Mouse (Mus musculus) brain, adult 2 months (tissue): ENCODE measurements around the gene Grem1.

Experiments used
- DNase-seq: peaks from one replicate; pipeline ENCODE4 v3.0.0; 2011; ENCODE audit warnings: low read depth, low spot score

The Grem1 gene

GRCm38 (mm10) chr2:113757525-113758310 is 728 bp downstream of the Grem1 start:
- DNase-seq, result peak; percentile 59

GRCm38 (mm10) chr2:113756924-113757524 is 1.4 kb downstream of the Grem1 start:
- DNase-seq, result no peak

DNA sequence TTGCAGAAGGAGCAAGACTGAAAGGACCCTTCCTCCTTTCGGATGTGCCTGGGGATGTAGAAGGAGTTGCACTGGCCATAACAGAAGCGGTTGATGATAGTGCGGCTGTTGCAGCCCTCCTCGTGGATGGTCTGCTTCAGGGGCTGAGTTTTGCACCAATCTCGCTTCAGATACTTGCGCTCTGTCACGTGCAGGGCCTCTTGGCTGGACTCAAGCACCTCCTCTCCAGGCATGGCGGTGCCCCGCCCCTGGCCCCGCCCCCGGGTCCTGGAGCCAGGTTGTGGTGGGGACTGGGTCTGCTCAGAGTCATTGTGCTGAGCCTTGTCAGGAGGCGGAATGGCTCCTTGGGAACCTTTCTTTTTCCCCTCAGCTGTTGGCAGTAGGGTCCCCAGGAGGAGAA is 8.7 kb downstream of the Grem1 start:
- no peak for DNase-seq

GRCm38 (mm10) chr2:113749309-113749708 is 9.1 kb downstream of the Grem1 start:
- no peak for DNase-seq

GRCm38 (mm10) chr2:113728581-113728980 is 29.9 kb downstream of the Grem1 start:
- no peak for DNase-seq

DNA sequence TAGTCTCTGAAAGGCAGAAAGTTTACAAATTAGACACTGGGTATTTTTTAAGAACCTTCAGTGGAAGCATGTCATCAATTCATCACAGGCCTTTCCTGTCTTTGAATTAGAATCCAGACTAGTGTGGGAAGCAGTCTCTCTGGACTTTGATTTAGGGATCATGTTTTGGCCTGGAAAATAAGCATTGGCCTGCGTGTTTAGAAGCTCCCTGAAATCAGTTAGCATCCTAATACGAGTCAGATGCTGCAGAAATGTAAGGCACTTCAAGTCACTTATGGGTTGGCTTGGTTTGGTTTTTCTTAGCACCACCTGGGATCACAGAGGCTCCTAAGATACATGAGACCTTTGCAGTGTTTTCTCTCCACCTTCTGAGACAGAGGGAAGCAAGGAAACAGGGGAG is 43.6 kb downstream of the Grem1 start:
- no peak for DNase-seq

GRCm38 (mm10) chr2:113713406-113713805 is 45.0 kb downstream of the Grem1 start:
- DNase-seq, result no peak

GRCm38 (mm10) chr2:113707507-113707906 is 50.9 kb downstream of the Grem1 start:
- no peak for DNase-seq

DNA sequence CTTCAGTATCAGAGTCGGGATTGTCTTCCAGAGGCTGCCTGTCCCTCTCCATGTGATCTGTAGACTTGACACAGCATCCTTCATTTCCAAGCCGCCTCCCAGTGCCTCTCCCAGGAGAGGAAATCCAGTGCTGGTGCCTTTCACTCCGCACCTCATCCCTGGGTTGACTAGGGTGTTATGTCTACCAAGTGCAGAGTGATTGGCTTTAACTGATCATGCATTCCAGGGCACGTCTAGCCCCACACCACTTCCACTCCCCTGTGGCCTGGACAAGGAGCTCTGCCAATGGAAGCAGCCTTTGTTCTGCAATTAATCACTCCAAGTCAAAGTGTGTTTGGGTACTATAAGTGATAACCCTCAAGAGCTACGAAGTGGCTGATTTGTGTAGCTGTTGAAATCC is 56.9 kb downstream of the Grem1 start:
- no peak for DNase-seq

- DNase-seq, result no peak
Observed at GRCm38 (mm10) chr2:113696647-113697046, 61.8 kb downstream of the Grem1 start.

GRCm38 (mm10) chr2:113696222-113696621 is 62.2 kb downstream of the Grem1 start:
- no peak for DNase-seq
